Mouse (Mus musculus) embryo, embryonic 11.5 days (tissue): ENCODE measurements around the gene G6pc3.

Experiments used
- DNase-seq: peaks from one replicate; pipeline ENCODE4 v3.0.0-alpha.2; 2012; ENCODE audit warnings: low read depth, low spot score

The G6pc3 gene

DNA sequence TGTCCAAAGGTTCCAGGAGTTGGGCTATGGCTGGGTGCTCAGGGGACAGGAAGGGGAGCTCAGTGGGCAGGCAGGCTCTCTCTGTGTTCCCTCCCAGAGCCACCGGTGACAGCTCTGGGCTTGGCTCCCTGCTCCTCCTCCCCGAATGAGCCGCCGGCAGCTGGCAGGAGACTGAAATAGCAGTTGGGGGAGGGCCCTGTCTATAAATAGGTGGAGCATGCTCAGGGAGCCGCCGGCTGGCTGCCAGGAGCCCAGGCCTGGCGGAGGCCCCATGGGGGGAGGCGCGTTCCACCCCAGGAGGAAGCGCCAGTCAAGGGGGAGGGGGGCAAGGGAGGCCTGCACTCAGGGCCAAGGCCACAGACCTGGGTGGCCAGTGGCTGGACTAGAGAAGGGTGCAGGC, 29.4 kb downstream of the G6pc3 start:
- peak; percentile 64 for DNase-seq

DNA sequence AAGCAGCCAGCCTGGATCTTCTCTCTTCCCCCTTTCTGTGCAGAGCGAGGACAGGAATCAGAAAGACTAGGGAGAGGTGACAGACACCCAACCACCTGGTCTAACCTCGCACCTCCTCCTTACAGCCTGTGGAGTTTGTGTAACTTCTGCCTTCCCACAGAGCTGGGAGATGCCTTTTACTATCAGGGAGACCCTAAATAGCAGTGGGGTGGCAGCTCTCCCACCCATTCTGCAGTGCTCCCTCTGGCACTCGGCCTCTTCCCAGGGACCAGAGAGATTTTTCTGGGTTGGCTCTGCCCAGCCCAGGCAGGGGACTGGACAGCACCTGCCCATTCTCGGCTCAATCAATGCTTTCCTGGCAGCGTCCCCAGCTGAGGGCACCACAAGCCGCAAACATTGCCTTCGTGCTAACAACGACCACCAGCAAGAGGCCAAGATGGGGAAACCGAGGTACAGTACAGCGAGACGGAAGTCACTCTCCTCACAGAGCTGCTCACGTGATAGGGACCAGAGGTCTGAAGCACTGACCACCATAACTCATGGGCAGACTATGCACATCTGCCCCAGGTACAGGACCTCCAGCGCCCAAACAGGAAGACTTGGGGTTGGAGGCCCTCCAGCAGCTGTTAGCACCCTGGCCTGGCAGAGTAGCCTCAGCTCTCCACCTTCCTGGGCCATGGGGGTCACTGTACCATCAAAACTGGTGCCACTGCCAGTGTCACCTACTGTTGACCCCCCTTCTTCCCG, 30.0 kb downstream of the G6pc3 start:
- no peak for DNase-seq

DNA sequence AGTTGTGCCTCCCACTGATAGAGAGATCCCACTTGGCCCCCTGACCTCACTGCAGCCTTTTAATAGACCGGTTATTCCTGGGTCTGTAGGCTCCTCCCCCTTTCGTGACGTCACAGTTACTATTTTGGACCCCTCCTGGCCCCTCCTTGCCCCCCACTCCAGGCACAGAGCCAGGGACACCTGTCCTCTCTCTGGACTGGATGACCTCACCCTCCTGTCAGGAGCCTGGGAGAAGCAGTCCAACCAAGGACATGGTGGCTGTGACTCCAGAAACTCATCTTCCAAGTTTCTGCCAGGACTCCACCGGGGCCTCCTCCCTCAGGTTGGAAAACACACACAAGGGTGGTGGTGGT, 30.6 kb downstream of the G6pc3 start:
- DNase-seq = no peak

DNA sequence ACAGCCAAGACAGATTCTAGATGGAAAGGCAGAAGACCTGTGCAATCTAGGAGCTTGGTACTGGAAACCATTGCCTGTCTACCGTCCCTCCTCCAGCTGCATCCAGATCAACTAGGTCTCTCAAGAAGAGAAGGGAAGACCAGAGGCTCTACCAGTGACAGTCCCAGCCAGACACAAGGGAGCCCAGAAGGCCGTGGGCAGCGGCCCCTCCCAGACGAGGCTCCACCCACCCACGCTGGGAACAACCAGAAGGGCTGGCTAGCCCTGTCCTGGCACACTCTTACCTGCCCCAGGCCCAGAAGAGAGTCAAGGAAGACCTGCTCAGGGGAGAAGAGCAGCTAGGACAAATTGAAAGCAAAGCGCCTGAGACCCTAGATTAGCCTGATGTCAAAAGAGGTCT, 31.0 kb downstream of the G6pc3 start:
- DNase-seq = no peak

- DNase-seq = no peak
These were observed 32.0 kb downstream of the G6pc3 start for GRCm38 (mm10) chr11:102221243-102221953.

GRCm38 (mm10) chr11:102221954-102222351, 32.5 kb downstream of the G6pc3 start:
- DNase-seq = no peak

DNA sequence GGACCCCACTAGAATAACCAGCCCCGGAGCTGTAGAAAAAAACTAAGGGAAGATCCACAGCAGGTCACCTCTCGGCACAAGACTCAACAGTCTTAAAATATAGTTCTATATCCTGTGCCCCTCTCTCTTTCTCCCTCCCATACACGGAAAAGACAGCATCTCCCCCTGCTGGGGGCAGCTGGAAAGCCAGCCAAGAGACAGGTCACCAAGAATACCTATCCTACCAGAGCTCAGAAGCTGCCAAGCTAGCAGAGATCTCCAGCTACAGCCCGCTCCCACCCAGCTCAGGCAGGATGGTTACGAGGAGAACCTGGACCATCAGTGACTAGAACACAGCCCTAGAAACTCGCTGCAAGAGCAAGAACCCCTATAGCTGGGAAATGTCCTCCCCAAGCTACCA, 33.7 kb downstream of the G6pc3 start:
- DNase-seq = no peak

DNA sequence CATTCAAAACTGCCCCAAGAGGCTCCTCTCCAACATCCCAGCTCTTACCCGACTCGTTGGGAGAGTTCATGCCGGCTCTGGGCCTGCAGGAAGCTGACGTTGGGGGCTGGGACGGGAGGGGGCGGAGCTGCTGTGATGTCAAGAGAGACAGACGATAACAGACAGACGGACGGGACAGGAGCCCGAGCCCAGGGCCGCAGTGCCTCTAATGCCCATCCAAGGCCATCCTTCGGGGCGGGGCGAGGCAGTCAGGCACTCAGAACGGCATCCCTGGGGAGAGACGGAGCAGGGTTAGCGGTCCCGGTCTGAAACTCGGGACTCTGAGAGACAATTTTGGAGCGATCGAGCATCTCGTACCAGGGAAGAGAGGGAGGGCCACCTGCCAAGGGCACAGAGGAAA, 35.3 kb downstream of the G6pc3 start:
- DNase-seq = no peak

GRCm38 (mm10) chr11:102225221-102225620, 35.8 kb downstream of the G6pc3 start:
- DNase-seq = no peak

DNA sequence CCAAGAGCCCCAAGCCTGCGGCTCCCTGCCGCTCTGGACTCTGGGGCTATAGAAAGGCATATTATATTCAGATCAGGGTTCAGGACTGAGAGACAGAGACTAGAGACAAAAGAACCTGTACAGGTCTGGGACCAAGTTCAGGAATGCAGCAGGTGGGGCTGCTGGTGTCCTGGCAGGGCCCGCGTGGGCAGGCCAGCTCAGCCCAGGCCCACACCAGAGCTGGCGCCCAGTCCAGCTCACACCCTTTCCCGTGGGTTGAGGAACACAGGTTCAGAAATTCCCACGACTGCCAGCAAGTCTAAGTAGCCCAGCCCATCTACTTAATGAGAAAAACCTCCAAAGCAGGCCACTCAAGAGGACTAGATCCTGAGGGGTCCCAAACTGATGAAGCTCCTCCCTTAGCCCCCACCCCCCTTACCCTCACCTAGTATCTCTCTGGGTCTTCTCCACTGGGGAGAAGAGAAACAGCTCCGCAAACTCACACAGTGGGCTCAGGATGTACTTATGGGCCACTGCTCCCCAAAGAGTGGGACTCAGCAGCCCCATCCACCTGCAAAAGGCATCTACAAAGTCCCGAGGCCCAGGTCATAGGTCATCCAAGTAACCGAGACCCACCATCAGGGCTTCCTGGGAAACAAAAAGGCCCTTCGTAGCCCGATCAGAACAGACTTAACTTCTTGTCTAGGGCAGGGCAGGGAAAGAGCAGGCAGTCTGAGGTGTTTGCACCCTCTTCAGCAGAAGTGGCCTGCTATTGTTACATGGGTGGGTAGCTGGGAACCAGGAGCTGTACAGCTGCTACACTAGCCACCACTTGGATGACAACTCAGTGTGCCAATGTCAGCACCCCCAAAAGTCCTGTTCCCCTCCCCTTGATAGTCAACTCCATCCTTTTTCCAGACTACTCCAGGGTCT, 36.9 kb downstream of the G6pc3 start:
- no peak for DNase-seq

DNA sequence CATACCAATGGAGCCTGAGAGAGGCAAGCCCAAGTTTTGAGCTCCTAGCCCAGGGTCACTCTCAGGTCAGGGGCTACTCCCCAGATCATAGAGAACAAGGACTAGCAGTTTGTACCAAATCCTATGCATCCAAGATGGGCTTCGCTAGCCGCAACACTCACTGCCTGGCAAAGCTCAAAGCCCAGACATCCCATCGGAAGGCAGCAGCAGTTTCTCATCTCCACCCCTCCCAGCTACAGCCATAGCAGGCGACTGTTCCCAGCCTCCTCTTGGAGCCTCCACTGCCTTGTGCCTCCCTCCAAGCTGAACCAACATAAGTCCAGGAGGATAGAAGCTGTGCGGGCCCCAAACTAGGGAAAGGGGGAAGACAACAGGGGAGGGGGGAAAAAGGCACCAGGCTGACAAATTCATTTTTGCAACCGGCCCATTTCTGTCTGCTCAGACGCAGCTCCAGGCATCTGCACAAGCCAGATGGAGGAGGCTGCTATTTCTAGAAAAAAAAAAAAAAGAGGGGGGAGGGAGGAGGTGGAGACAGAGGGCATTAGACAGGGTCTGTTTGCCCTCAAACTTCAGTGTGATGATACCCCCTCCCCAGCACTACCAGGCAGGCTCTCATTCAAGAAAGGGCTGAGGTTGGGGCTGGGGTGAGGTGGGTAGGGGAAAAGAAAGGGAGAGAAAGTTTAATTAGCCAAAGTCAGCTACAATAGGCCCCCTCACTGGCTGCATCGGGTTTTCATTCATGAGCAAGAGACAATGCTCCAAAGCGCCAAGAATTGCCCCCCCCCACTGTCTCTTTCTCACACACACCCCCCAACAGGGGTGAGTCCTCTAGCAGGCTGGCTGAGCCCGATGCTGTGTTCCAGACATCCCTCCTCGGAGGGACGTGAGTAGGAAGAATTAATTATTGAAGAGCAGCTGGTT, 38.1 kb downstream of the G6pc3 start:
- no peak for DNase-seq

GRCm38 (mm10) chr11:102228191-102228545, 38.7 kb downstream of the G6pc3 start:
- DNase-seq = no peak

DNA sequence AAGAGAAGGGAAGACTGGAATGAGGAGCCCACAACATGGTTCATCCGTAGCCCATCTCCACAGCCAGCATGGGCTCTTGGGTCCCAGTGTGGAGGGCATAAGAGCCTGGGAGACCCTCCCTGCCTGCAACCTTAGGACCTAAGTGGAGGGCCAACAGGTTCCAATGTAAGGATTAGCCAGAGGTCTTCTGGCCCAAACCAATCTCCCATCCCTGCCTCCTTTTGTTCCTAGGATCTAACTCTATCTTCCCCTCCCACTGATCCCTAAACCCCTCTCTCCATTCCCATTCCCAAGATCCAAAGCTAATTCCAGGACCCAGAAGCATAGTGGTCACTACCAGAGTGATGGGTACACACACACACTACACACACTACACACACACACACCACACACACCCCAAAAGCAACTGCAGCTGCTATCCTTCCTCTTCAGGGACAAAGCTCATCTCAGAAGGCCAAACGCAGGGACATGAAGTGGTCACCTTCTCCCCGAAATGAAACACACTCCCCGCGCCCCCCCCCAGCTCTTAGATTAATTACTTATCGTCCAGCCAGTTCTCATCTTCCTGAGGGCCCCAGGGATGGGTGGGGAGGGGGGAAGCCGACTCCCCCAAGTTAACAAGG, 39.3 kb downstream of the G6pc3 start:
- no peak for DNase-seq

DNA sequence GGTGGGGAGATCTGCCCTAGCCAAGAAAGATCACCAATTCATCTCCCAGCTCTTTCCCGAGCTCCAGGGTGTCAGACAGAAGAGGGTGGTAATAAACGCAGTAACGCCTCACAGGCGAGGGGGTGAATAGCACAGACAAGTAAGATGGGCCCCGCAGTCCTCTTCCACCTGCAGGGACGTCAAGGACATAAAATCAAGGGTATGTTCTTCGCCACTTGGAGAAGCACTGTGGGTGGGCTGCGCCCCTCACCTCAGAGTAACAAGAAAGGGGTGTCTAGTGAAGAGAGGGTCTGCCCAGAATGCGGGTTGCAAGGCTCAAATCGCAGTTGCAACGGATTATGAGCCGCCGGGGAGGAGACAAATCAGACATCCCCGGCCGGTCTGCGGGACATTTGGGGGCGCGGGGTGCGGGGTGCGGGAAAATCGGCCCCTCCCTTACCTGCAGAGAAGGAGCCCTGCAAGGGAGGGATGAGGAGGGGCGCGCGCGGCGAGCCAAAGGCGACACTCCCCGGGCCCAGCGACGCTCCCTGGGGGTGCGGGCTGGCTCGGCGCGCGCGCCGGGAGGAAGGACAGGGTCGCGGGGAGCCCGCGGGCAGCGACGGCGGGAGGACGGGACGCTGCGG, 40.0 kb downstream of the G6pc3 start:
- no peak for DNase-seq

DNA sequence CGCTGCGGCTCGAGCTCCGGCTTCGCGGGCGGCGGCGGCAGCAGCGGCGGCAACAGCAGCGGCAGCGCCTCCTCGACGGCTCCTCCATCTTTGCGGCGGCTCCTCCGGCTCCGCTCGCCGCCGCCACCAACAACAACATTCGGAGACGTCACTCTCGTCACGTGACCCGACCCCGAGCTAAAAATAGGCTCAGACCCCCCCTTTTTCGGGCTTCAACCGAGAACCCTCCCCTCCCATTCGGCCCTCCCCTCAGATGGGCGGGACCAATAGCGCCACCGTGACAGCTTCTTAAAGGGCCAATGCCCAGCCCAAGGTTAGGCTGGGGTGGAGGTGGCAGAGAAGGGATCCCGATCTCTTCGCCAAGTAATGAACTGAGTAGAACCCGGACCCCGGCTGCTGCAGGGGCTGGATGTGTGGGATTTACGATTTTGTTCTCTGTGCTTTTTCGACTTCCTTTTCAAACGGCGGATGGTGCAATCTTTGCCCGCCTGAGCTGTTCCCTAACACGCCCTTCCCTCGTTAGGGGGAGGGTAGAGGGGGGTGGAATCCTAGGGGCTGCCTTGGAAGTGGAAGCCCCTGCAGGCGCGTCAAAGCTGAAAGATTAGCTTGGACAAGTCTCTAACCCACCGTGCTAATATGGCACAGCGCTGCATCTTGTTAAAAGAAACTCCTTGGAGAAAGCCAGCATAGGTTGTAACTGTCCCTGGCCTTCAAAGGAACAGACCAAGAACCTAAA, 40.8 kb downstream of the G6pc3 start, which contains the start of gene Hdac5:
TSS of gene Hdac5 (minus strand) at position 161 of the 736 bp plus-strand sequence.
- peak; percentile 99 for DNase-seq

- no peak for DNase-seq
These were observed 46.6 kb downstream of the G6pc3 start for GRCm38 (mm10) chr11:102236022-102236421.

DNA sequence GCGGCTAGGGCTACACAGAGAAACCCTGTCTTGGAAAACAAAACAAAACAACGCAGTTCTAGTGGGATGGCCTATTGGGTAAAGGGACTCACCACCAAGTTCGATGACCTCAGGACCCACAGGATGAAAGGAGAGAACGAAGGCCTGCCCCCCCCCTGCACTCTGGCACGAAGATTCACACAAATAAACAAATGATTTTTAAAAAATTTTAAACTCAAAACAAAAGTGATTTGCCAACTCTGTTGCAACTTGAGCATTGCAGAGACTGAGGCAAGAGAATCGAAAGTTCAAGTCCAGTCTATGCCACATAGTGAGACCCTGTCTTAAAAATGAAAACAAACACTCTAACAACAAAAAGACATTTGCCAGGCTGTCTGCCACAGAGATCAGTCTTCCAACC, 51.2 kb downstream of the G6pc3 start:
- no peak for DNase-seq

DNA sequence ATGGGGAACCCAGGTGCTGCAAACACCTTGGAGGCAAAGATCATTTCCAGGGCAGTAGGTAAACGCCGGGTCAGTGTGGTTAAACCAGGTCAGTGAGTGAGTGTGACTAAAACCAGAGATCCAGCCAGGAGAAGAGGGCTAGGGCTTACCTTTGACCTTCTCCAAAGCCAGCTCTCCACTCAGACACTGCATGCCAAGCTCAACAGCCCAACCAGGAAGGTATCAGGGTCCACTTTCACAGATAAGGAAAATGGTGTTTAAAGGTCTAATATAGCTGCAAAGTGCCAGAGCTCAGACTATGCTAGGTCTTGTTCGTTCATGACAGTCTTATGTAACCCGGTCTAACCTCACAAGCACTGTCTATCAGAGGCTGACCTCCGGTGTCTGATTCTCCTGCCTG, 51.8 kb downstream of the G6pc3 start:
- no peak for DNase-seq

DNA sequence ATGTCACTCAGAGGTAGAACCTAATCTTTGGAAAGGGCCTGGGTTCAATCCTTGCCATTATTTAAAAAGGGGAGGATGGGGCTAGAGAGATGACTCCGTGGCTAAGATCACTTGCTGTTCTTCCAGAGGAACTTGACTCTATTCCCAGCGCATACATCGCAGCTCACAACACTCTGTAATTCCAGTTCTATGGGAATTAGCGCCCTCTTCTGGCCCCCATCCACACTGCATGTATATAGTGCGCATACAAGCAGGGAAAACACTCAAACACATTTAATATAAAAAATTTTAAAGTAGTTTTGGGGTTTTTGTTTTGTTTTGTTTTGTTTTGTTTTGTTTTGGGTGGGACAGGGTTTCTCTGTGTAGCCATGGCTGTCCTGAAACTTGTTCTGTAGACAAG, 52.5 kb downstream of the G6pc3 start:
- DNase-seq = no peak
